Mouse (Mus musculus) midbrain, embryonic 13.5 days (tissue): ENCODE results near the gene Ablim1. TPM values are rescaled to one million over a fixed set of nuclear protein-coding genes. Genes with fewer than 3 reads are reported as not detected.

Source experiments
- ATAC-seq: fragments of 200-750 bp; cut with Nextera tagmentation; 2 replicates; pipeline ENCODE4 v1.8.0; 2017; ENCODE audit warnings: mild to moderate bottlenecking, moderate TSS enrichment, moderate library complexity
- H3K27ac ChIP-seq: fragments of 300-500 bp; sonication (generic); 2 replicates; pipeline ENCODE4 v1.5.1; 2015; ENCODE audit warnings: inconsistent platforms, mild to moderate bottlenecking, moderate library complexity
- H3K27me3 ChIP-seq: fragments of 300-500 bp; sonication (generic); 2 replicates; pipeline ENCODE4 v1.6.1; 2015; ENCODE audit warnings: mild to moderate bottlenecking, inconsistent platforms
- H3K36me3 ChIP-seq: fragments of 300-500 bp; sonication (generic); 2 replicates; pipeline ENCODE4 v1.6.1; 2015; ENCODE audit warnings: mild to moderate bottlenecking, inconsistent platforms
- H3K4me1 ChIP-seq: fragments of 300-500 bp; sonication (generic); replicated peaks from 2 replicates; pipeline ENCODE4 v1.6.1; 2015; ENCODE audit warnings: inconsistent platforms
- H3K4me2 ChIP-seq: fragments of 300-500 bp; sonication (generic); replicated peaks from 2 replicates; pipeline ENCODE4 v1.6.1; 2015; ENCODE audit warnings: moderate library complexity, mild to moderate bottlenecking, inconsistent platforms
- H3K4me3 ChIP-seq: fragments of 300-500 bp; sonication (generic); replicated peaks from 2 replicates; pipeline ENCODE4 v1.5.1; 2015; ENCODE audit warnings: mild to moderate bottlenecking, inconsistent platforms
- H3K9ac ChIP-seq: fragments of 300-500 bp; sonication (generic); replicated peaks from 2 replicates; pipeline ENCODE4 v1.6.1; 2015; ENCODE audit warnings: mild to moderate bottlenecking, inconsistent platforms
- H3K9me3 ChIP-seq: fragments of 300-500 bp; sonication (generic); 2 replicates; pipeline ENCODE4 v1.6.1; 2016; ENCODE audit warnings: mild to moderate bottlenecking, inconsistent platforms
- WGBS: fragments of 180-500 bp; shearing (Covaris S2); methylation state at CpG from one replicate; pipeline ENCODE4 v1.1.7; 2015; 5-methylcytosine and 5-hydroxymethylcytosine counted together
- polyA plus RNA-seq: library from polyadenylated mRNA; unstranded; fragments of >200 nt; fragmentation: Nextera tagmentation; extraction: Ambion mirVana; gene quantifications from 2 replicates; pipeline ENCODE4 v1.2.1, GENCODE M21; 2015

Ablim1 gene
- polyA plus RNA-seq, 1 experiment from 2014 or later, result 34.4 TPM

DNA sequence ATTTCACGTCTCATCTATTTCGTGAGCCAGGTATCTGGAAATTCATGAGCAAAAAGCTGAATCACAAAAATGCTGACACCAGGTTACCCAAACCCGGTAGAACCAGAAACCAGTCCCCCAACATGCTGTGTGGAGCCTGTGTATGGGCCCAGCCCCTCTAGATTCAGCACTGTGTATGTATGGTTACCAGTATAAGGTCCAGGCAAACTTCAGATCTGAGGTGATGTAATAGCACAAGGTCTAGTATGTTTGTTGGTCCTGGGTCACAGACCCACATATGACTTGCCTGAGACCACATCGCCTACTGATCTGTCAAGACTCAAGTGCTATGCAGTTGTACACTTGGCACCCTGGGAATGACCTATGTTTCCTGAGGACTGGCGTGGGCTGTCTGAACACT, 143.8 kb downstream of the Ablim1 start:
- H3K4me2 ChIP-seq, result no peak overlapping the region
- no peak for ATAC-seq
- 89% methylated on average over 5 of the region's 5 CpGs for WGBS

GRCm38 (mm10) chr19:57169485-57169884, 145.2 kb downstream of the Ablim1 start:
- Histone ChIP-seq H3K9ac (no peak overlapping the region), H3K27ac (no peak overlapping the region), H3K4me1 (no peaks in the 10 kb centered on the region), H3K4me3 (no peak overlapping the region), H3K9me3 (no peaks in the 10 kb centered on the region), H3K36me3 (no peaks in the 10 kb centered on the region), H3K4me2 (no peak overlapping the region), H3K27me3 (no peaks in the 10 kb centered on the region)
- WGBS, result 89% methylated on average over 2 of the region's 2 CpGs
- ATAC-seq, result no peak

More for the DNA sequence above, 143.8 kb downstream of the Ablim1 start:
- no peaks in the 10 kb centered on the region for H3K9me3 ChIP-seq
- no peaks in the 10 kb centered on the region for H3K4me1 ChIP-seq
- H3K27me3 ChIP-seq, result no peaks in the 10 kb centered on the region
- H3K27ac ChIP-seq, result no peak overlapping the region
- no peaks in the 10 kb centered on the region for H3K36me3 ChIP-seq
- no peak overlapping the region for H3K4me3 ChIP-seq
- H3K9ac ChIP-seq, result no peak overlapping the region

GRCm38 (mm10) chr19:57167721-57168120, 147.0 kb downstream of the Ablim1 start:
- 87% methylated on average over 5 of the region's 5 CpGs for WGBS
- Histone ChIP-seq H3K9ac (no peak overlapping the region), H3K27ac (no peak overlapping the region), H3K27me3 (no peaks in the 10 kb centered on the region), H3K9me3 (no peaks in the 10 kb centered on the region), H3K4me3 (no peak overlapping the region), H3K36me3 (no peaks in the 10 kb centered on the region), H3K4me1 (no peaks in the 10 kb centered on the region), H3K4me2 (no peak overlapping the region)
- ATAC-seq, result no peak

DNA sequence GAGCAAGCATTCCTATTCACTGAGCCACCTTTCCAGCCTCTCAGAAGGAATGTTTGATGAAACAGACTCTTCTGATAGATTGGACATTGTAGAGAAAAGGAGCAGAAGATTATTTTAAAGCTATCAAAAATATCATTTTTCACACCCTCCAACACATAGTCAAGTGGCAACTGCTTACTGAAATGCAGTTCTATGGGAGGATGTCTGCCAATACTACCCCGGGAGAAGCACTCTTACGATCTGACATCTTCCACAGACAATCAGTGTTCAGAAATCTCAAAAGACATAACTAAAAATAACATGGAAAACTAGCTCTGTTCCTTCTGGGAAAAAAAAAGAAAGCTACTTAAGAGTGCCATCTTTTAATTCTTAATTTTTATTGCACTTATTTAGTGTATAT, 149.8 kb downstream of the Ablim1 start:
- no peak overlapping the region for H3K9ac ChIP-seq
- ATAC-seq, result no peak
- H3K27me3 ChIP-seq, result no peaks in the 10 kb centered on the region
- no peaks in the 10 kb centered on the region for H3K9me3 ChIP-seq
- H3K4me1 ChIP-seq, result 0 out of 2 replicates have a peak, but pooled peaks cover 4% of the 10 kb centered on the region
- no peak overlapping the region for H3K4me3 ChIP-seq
- WGBS, result 90% methylated on average over 2 of the region's 2 CpGs
- no peaks in the 10 kb centered on the region for H3K36me3 ChIP-seq
- no peak overlapping the region for H3K27ac ChIP-seq
- no peak overlapping the region for H3K4me2 ChIP-seq

DNA sequence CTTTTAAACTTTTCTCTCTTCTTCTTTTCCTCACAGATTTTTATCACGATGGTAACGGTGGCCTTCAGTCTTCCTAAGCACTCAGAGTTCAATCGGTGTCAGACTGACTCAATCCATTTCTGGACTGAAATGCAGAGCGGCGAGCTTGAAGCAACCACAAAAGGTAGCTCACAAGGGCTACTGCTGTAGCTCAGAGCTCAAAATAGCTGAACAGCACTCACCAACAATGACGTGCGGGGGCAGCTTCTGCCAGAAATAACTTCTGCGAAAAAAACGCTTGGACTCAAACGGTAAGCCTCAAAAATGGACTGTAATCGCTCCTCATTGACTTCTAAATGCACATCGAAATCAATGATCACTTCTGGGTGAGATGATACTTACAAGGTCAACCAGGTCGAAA, 151.4 kb downstream of the Ablim1 start:
- H3K36me3 ChIP-seq, result no peaks in the 10 kb centered on the region
- no peak overlapping the region for H3K27ac ChIP-seq
- no peaks in the 10 kb centered on the region for H3K27me3 ChIP-seq
- H3K9me3 ChIP-seq, result no peaks in the 10 kb centered on the region
- H3K4me2 ChIP-seq, result no peak overlapping the region
- H3K9ac ChIP-seq, result no peak overlapping the region
- 0 out of 2 replicates have a peak, but pooled peaks cover 4% of the 10 kb centered on the region for H3K4me1 ChIP-seq
- 85% methylated on average over 13 of the region's 13 CpGs for WGBS
- ATAC-seq, result no peak
- no peak overlapping the region for H3K4me3 ChIP-seq

DNA sequence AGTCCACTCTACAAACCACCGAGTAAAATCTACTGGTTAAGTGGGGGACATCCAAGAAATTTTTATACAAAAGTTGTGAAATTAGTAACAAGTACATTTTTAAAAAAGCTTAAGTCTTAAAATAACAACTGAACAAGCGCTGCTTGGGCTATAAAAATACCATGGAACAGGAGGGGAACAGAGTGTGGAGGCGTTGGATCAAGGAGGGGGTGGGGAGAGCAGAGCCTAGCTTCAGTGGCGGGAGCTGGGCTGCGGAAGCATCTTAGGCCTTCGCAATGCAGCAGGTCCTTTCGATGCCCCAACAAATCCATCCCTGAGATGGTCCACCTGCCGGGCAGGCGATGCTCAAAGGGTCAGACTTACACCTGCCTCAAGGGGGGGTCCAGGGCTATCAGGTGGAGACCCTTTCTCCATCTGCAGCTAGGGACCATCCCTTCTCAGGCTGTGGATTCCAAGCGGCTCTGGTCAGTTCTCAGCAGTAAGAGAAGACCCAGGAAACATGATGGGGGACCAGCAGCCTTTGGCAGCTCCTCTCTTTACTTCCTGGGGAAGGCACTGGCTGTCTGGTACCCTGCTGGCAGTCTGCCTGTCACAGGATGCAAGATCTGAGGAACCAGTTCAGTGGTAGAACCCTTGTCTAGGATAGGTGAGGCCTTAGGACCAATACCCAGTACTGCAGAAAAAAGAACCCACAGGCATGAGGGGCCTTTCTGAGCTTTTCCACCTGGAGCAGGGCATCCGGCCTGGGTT, 152.6 kb downstream of the Ablim1 start:
- H3K4me2 ChIP-seq, result no peak overlapping the region
- no peaks in the 10 kb centered on the region for H3K27me3 ChIP-seq
- no peak for ATAC-seq
- H3K36me3 ChIP-seq, result no peaks in the 10 kb centered on the region
- no peak overlapping the region for H3K4me3 ChIP-seq
- no peak overlapping the region for H3K9ac ChIP-seq
- H3K4me1 ChIP-seq, result 0 out of 2 replicates have a peak, but pooled peaks cover 4% of the 10 kb centered on the region
- no peak overlapping the region for H3K27ac ChIP-seq
- 87% methylated on average over 11 of the region's 11 CpGs for WGBS
- H3K9me3 ChIP-seq, result no peaks in the 10 kb centered on the region

DNA sequence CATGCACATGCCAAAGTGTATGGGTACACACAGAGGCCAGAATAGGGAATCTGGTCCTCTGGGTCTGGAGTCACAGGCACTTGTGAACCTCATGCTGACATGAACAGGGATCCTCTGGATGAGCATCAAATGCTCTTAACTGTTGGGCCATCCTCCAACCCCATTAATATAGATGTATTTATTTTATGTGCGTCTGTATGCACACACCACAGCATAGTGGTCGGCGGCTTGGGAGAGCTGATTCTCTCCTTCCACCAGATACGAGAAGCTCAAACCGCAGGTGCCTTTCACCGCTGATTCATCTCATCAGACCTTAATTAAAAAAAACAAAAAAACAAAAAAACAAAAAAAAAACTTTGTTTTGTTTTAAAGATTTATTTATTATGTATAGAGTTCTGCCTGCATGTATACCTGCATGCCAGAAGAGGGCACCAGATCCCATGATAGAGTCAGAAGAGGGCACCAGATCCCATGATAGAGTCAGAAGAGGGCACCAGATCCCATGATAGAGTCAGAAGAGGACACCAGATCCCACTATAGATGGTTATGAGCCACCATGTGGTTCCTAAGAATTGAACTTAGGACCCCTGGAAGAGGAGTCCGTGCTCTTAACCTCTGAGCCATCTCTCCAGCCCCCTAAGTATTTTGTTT, 153.6 kb downstream of the Ablim1 start:
- H3K9ac ChIP-seq, result no peak overlapping the region
- H3K4me3 ChIP-seq, result no peak overlapping the region
- no peaks in the 10 kb centered on the region for H3K36me3 ChIP-seq
- no peaks in the 10 kb centered on the region for H3K27me3 ChIP-seq
- H3K4me2 ChIP-seq, result no peak overlapping the region
- no peak for ATAC-seq
- 73% methylated on average over 7 of the region's 7 CpGs for WGBS
- H3K9me3 ChIP-seq, result no peaks in the 10 kb centered on the region
- H3K27ac ChIP-seq, result no peak overlapping the region
- H3K4me1 ChIP-seq, result 0 out of 2 replicates have a peak, but pooled peaks cover 4% of the 10 kb centered on the region

DNA sequence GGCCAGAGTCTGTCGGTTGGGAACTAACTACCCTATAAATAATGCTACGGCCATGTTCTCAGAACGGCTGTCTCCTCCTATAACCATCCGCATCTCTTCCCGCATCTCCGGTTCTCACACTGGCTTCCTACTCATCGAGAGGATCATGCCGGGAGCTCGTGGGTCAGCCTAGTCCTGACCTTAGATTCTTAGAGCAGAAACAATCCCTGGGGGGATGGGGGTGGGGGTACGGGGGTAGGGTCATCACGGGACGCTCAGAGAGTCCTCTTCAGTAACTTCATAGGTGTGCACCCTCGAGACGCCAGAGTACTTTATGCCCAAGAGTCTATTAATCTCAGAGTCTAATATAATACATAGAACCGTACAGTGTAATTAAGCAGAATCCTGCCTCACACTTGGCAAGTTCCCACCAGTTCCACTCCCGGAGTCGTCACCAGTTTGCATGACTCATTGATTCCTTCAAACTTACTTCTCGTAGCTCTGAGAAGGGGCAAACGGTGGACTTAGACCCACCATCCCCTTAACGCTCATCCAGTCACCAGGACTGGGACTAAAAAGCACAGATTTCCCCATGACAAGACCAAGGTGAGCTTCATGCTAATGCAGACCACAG, 156.9 kb downstream of the Ablim1 start:
- no peak for ATAC-seq
- 84% methylated on average over 20 of the region's 20 CpGs for WGBS
- Histone ChIP-seq H3K4me2 (no peak overlapping the region), H3K27ac (no peak overlapping the region), H3K27me3 (no peaks in the 10 kb centered on the region), H3K4me1 (0 out of 2 replicates have a peak, but pooled peaks cover 4% of the 10 kb centered on the region), H3K4me3 (no peak overlapping the region), H3K9ac (no peak overlapping the region), H3K36me3 (no peaks in the 10 kb centered on the region), H3K9me3 (no peaks in the 10 kb centered on the region)

- H3K36me3 ChIP-seq, result no peaks in the 10 kb centered on the region
- peaks cover 7% of the 10 kb centered on the region for H3K4me1 ChIP-seq
- H3K4me3 ChIP-seq, result no peak overlapping the region
- ATAC-seq, result no peak
- no peaks in the 10 kb centered on the region for H3K27me3 ChIP-seq
- H3K9ac ChIP-seq, result no peak overlapping the region
- 90% methylated on average over 14 of the region's 14 CpGs for WGBS
- no peak overlapping the region for H3K27ac ChIP-seq
- no peak overlapping the region for H3K4me2 ChIP-seq
- H3K9me3 ChIP-seq, result no peaks in the 10 kb centered on the region
Observed at GRCm38 (mm10) chr19:57155121-57155884, 159.4 kb downstream of the Ablim1 start.

DNA sequence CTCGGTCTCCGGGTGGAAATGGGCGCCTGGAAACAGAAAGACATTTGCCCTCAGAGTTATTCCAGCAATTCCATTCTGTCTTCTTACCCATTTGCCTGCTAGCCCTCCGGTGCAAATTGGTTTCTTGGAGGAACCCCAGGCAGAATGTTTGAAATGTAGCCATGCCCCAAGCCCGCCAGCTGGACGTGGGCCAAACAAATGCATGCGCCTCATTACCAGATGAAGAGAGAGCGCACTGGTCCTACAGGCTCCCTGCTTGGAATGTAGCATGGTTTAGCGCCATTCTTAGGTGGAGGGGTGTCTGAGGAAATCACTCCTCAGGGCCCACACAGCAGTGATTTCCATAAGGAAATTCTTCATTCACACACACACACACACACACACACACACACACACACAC, 162.4 kb downstream of the Ablim1 start:
- H3K4me3 ChIP-seq, result no peak overlapping the region
- peaks cover 9% of the 10 kb centered on the region for H3K4me1 ChIP-seq
- H3K4me2 ChIP-seq, result no peak overlapping the region
- no peaks in the 10 kb centered on the region for H3K9me3 ChIP-seq
- ATAC-seq, result peak; percentile 37; the same call in 1 of the 2 replicates
- H3K27me3 ChIP-seq, result no peaks in the 10 kb centered on the region
- H3K36me3 ChIP-seq, result no peaks in the 10 kb centered on the region
- H3K9ac ChIP-seq, result no peak overlapping the region
- 52% methylated on average over 9 of the region's 9 CpGs for WGBS
- 0 out of 2 replicates have a peak overlapping the region, but pooled peaks have one; percentile 11 for H3K27ac ChIP-seq

DNA sequence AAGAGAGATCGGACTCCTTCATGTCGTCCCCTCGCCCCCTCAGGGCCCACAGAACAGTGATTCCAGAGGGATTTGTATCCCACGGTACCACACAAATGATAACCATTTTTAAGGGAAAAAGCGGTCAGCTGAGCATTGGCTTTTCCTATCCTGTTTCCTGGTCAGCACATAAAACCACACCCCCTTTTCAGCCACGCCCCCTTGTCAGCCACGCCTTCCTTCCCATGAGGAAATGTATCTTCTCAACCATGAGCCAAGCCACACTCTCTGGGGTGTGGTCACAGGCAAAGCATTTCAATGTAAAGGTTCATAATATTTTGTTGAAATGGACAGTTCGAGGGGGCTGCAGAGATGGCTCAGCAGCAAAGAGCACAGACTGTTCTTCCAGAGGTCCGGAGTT, 163.2 kb downstream of the Ablim1 start:
- no peak overlapping the region for H3K4me2 ChIP-seq
- no peaks in the 10 kb centered on the region for H3K9me3 ChIP-seq
- no peak overlapping the region for H3K4me3 ChIP-seq
- H3K4me1 ChIP-seq, result peaks cover 9% of the 10 kb centered on the region
- no peak overlapping the region for H3K9ac ChIP-seq
- no peak overlapping the region for H3K27ac ChIP-seq
- 85% methylated on average over 9 of the region's 9 CpGs for WGBS
- no peak for ATAC-seq
- H3K36me3 ChIP-seq, result no peaks in the 10 kb centered on the region
- H3K27me3 ChIP-seq, result no peaks in the 10 kb centered on the region

DNA sequence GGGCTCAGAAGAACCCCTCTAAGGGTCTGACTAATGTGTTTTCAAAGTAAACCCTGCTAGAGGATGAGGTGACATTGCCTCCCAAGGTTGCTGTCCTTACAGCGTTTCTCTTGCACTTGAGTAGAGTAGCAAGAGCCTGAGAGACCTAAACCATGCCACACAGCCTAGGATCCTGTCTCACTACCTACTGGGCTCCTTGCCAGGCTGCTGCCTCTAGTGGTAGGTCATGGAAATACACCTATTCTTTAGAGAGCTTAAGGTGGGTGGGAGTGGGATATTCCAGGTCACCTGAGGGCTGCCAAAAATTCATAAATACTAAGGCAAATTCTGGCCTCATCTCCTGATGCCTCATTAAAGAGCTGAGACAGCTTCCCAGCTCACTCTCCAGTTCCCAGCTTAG, 164.4 kb downstream of the Ablim1 start:
- Histone ChIP-seq H3K4me2 (no peak overlapping the region), H3K9me3 (no peaks in the 10 kb centered on the region), H3K27me3 (no peaks in the 10 kb centered on the region), H3K36me3 (no peaks in the 10 kb centered on the region), H3K9ac (no peak overlapping the region), H3K4me3 (no peak overlapping the region), H3K27ac (no peak overlapping the region), H3K4me1 (peaks cover 9% of the 10 kb centered on the region)
- 64% methylated on average over 1 of the region's 1 CpGs for WGBS
- no peak for ATAC-seq
